Mouse (Mus musculus) left cerebral cortex, postnatal 14 days (tissue): ENCODE results near the gene Gm20388. TPM values are rescaled to one million over a fixed set of nuclear protein-coding genes. Genes with fewer than 3 reads are reported as not detected.
A peak's percentile ranks its signal among the peaks of the same experiment; 100 is the strongest.

ENCODE experiments used
- DNase-seq, 2 experiments: peaks; one replicate each; pipeline ENCODE4 v3.0.0; 2021 to 2022; ENCODE audit warnings: low spot score in 2 of 2, mixed read lengths in 1 of 2
- intact Hi-C: fragments of 180-260 bp; cut with DNase I; formaldehyde crosslinking; loops from one replicate; pipeline ENCODE4 v1.15.1; 2025
- total RNA-seq, 2 experiments: library from RNA; stranded (reverse); gene quantifications; 2 replicates each; pipeline ENCODE4 v1.2.3; 2021

Gm20388 gene
- total RNA-seq, 2 experiments from 2014 or later: 2.8 to 7.3 TPM

- no peak for DNase-seq
- intact Hi-C loops: no loop called here
Observed at GRCm38 (mm10) chr8:122192771-122193170, 2282.1 kb downstream of the Gm20388 start.

DNA sequence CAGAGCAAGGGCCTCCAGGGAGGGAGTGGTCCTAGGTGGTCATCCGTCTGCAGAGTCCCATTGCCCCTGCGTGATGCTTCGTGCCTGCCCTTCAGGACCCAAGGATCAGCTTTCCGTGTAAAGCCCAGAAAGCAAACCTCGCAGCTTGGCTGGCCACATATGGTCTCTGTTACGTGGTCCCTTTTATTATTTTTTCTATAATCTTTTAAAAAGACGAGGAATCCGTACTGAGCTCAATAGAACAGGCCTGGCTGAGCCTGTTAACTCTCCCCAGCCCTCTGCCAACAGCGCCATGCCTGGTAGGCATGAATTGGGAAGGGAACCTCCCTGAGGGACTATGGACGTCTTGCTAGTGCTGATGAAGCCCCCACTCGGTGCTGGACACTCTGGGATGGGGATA, 2282.9 kb downstream of the Gm20388 start:
- intact Hi-C loops: no loop called here
- DNase-seq: no peak

- DNase-seq: peak; percentile 27 to 35
- intact Hi-C loops: no loop called here
Observed at GRCm38 (mm10) chr8:122194396-122194795, 2283.8 kb downstream of the Gm20388 start.

GRCm38 (mm10) chr8:122197342-122197741, 2286.7 kb downstream of the Gm20388 start:
- intact Hi-C loops: no loop called here
- no peak for DNase-seq

DNA sequence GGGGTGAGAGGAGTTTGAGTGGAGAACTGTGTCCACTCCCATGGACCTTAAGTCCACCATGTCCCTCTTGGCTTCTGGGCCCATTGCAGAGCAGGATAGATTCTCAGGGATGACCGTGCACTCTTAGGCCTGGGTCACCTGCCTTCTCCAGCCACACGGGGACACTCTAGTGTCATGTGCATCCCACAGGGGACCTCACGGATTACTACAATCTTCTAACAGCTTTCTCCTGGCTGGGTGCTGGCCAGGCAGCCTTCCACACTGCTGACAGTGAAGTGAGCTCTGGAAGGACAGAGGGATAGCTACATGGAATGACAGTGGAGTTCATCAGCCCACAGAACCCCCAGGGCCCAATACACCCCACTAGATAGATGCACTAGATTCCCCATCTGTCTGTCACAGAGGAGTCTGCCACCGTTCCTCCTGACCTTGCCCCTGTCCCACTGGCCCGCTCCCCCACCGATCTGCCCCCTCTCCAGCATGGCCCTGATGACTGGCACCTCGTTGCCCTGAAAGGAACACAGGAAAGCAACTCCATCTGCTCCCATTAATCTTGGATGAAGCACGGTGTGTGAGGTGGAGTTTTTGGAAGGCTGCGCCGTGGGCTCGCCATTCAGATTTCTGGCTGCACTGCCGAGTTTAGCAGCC, 2287.9 kb downstream of the Gm20388 start:
- DNase-seq: no peak
- intact Hi-C loops: no loop called here

GRCm38 (mm10) chr8:122199191-122199590, 2288.6 kb downstream of the Gm20388 start:
- intact Hi-C loops: no loop called here

GRCm38 (mm10) chr8:122199841-122200240, 2289.2 kb downstream of the Gm20388 start:
- intact Hi-C loops: no loop called here
- no peak for DNase-seq

More at GRCm38 (mm10) chr8:122199191-122199590, 2288.6 kb downstream of the Gm20388 start:
- DNase-seq: no peak

DNA sequence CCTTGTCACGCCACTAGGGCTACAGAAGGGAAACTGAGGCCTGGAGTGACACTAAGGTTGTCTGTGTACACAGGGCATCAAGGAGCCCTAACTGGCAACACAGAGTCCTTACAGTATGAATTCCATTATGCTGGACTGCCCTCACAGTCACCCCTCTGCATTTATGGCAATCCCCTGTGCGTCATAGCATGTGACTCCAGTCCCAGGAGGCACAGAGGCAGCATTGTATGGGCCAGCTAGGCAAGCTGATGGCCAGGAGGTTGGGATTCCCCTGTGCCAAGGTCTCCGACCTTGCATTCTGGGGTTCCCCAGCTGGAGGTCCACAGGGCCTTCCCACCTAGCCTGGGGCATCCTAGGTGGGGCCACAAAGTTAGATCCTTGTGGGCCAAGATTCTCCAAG, 2300.9 kb downstream of the Gm20388 start:
- DNase-seq: no peak
- intact Hi-C loops: no loop called here

GRCm38 (mm10) chr8:122215630-122216029, 2305.0 kb downstream of the Gm20388 start:
- intact Hi-C loops: no loop called here

GRCm38 (mm10) chr8:122216433-122216832, 2305.8 kb downstream of the Gm20388 start:
- intact Hi-C loops: no loop called here
- DNase-seq: no peak

More at GRCm38 (mm10) chr8:122215630-122216029, 2305.0 kb downstream of the Gm20388 start:
- DNase-seq: no peak

GRCm38 (mm10) chr8:122217456-122218177, 2307.0 kb downstream of the Gm20388 start:
- intact Hi-C loops: no loop called here
- no peak for DNase-seq

GRCm38 (mm10) chr8:122223976-122224649, 2313.5 kb downstream of the Gm20388 start:
- DNase-seq: peak; percentile 39 to 57
- intact Hi-C loops: no loop called here

DNA sequence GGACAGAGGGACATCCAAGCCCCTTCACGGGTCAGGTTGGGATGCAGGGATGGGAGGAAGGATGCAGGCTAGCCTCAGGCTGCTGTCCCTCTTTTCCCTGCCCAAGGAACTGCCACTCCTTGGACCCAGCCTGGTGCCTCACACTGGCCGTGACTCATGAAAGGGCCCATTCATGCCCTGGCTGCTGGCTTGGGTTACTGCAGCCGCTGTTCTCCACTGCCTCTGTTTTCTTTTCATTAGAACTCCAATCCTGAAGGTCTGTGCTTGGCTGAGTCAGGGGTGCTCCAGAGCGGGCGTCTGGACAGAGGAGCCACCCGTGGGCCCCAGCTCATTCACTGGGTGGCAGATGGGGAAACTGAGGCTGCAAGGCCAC, 2314.0 kb downstream of the Gm20388 start:
- peak in 1 of 2 experiments; percentile 40 for DNase-seq
- intact Hi-C loops: no loop called here

GRCm38 (mm10) chr8:122225446-122225845, 2314.8 kb downstream of the Gm20388 start:
- DNase-seq: no peak
- intact Hi-C loops: no loop called here

- DNase-seq: no peak
- intact Hi-C loops: no loop called here
Observed at GRCm38 (mm10) chr8:122227345-122227744, 2316.7 kb downstream of the Gm20388 start.

- DNase-seq: no peak
- intact Hi-C loops: no loop called here
Observed at GRCm38 (mm10) chr8:122228792-122229575, 2318.3 kb downstream of the Gm20388 start.

DNA sequence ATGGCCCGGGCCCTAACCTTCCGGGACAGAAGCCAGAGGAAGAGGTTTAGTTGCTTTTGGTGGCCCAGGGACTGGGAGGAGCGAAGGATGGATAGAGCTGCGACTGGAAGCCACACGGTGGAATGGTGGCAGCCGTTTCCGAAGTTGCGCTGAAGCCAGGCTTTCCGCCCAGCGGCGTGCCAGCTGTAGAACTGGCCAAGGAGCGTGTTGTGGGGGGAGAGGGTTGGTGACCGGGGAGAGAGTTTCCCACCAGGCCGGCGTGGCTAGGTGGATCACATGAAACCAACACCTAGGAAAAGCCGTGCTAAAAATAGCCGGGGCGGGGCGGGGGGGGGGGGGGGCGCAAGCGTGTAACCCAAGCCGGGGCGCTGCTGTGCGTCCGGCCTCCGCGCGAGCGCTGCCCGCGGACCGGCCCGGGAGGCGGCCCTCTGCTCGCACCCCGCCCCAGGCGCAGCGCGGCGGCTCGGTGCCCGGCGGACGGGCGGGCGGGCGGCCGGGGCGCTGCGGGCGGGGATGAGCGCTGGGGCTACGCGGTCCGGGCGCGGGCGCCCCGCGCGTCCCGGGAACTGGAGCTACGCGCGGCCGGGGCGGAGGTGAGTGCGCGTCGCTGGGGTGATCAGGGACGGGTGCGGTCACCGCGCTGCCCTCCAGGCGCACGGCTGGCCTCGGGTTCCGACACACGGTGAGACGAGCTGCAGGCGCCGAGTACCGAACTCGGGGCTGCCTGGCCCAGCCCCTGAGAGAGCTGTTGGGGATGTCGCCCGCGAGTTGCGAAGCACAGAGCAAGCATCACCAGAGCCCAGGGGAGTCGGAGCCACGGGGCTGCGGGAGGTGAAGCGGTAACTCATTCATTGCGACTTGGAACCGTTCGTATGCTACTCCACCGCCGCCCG, 2319.4 kb downstream of the Gm20388 start:
- DNase-seq: no peak
- intact Hi-C loops: loop anchor here (5.0 kb wide), 2 partner anchors 68 to 253 kb away; no protein-coding TSS in a partner anchor

GRCm38 (mm10) chr8:122230712-122231337, 2320.2 kb downstream of the Gm20388 start:
- intact Hi-C loops: loop anchor here (5.0 kb wide), 2 partner anchors 69 to 254 kb away; no protein-coding TSS in a partner anchor
- DNase-seq: peak; percentile 69 to 77
